Mouse (Mus musculus) lung, adult 2 months (tissue): ENCODE measurements at regions not wholly inside any gene's neighbourhood (a gene's known extent, or its start where the extent isn't known, plus 50 kb on each side); places are given as distances from the start of the nearest gene placed in this dataset.

Source experiments
- CTCF ChIP-seq: fragments of 200-500 bp; IDR thresholded peaks from 2 replicates; pipeline ENCODE4 v1.5.1; 2011; ENCODE audit warnings: mild to moderate bottlenecking, low read length, control low read depth; ENCODE audit not compliant: insufficient read depth
- POLR2A ChIP-seq: fragments of 200-500 bp; IDR thresholded peaks from 2 replicates; pipeline ENCODE4 v1.6.1; 2011; ENCODE audit warnings: low read depth, mild to moderate bottlenecking, control low read depth, low read length, borderline replicate concordance; ENCODE audit errors: extremely low read depth

- TF ChIP-seq POLR2A: no peak
- TF ChIP-seq CTCF: no peak
Observed at GRCm38 (mm10) chr10:72578501-72578900, 76.1 kb upstream of the Zwint start.
